Mouse (Mus musculus) urinary bladder, postnatal 10 days (tissue): ENCODE results near the gene Tmem117.

ENCODE experiments used
- DNase-seq: peaks from one replicate; pipeline ENCODE4 v3.0.0; 2022; ENCODE audit warnings: low spot score

Tmem117 gene

DNA sequence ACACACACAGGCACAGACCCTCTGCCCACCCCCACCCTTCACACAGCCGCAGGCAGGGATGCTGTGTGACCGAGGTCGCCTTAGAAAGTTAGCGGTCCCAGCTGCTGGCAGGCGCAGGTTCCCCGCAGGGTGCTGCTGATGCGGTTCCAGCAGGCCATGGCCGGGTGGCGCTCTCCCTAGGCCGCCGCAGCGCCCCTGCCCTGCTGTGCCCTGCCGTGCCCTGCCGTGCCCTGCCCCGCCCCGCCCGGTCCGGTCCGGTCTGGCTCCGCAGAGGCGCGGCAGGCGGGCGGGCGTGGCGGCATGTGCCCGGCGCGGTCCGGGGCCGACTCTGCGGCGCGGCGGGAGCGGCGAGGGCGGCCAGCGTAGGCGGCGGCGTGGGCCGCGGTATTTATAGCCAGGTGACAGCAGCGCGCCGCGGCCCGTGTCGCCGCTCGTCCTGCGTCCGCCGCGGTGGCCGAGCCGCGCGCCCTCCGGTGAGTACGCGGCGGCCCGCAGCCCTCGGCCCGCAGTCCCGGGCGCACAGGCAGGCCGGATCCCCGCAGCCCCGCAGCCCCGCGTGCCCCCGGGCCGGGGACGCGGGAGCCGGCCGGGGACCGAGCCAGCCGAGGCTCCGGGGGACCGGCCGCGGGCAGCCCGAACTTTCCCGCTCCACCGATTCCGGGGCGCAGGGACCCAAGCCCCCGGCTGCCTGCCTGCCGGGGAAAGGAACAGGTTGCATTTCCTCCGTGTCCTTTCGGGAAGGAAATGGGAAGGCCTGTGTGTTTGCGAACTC, at the start of gene Tmem117:
TSS of gene Tmem117 (plus strand) at position 403 of the 772 bp plus-strand sequence.
- no peak for DNase-seq

GRCm38 (mm10) chr15:94582000-94582593, 46.9 kb upstream of the Tmem117 start:
- DNase-seq: no peak

DNA sequence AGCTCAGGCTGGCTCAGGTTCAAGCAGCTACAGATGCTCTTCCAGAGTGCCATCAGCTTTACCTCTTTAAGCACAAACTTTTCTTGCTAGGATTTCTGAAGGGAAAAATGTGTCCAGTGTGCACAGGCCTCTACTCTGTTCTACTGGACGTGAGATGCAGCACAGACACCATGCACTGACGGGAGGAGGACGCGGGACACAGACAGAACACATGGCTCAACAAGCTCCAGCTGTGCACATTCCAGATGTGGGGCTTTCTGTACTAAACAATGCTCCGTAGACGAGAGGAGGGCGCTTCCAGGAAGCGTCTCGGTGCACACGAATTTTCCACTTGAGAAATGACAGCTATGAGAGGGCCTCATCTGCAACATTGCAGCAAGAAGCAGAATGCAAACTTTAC, 45.9 kb upstream of the Tmem117 start:
- DNase-seq: no peak

DNA sequence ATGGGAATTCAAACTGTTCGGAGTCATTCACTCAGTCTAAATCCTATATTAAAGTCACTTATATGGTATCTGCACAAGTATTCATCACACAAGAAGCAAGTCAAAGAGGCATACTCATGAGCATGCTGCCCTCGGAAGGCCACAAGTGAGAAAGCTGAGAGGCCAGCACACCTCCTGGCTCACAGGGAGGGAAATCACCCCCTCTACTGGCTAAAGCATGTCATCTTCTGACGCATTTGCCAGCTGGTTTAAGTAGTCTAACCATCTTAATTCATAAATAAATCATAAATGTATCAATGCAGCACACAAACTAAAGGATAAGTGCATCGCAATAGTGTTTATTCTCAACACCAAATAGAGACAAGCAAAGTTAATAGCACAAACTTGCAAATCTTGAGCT, 44.3 kb upstream of the Tmem117 start:
- DNase-seq: no peak

- no peak for DNase-seq
These were observed 41.0 kb upstream of the Tmem117 start for GRCm38 (mm10) chr15:94587826-94588715.

GRCm38 (mm10) chr15:94589219-94590075, 39.6 kb upstream of the Tmem117 start, which contains the start of gene Twf1:
Gene Twf1, minus strand, starts transcription at chr15:94589889.
- DNase-seq: peak; percentile 95

DNA sequence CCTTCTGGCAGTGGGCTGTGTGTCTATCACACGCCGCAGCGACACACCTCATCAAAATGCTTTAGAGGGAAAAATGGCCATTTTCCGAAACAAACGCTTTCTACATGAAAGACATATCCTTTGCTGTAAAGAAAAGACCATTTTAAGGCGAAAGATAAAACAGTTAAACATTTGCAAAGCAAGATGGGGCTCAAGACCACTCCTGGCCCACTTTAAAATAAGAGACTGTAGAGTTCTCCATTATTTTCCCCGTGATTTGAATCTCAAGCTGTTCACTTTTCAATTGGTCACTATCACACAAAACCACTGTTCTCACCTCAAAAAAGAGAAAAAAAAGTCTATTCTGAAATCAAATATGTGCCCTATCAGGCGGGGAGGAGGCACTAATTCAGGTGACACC, 38.9 kb upstream of the Tmem117 start:
- no peak for DNase-seq

GRCm38 (mm10) chr15:94591356-94591755, 37.7 kb upstream of the Tmem117 start:
- no peak for DNase-seq

- DNase-seq: no peak
These were observed 35.4 kb upstream of the Tmem117 start for GRCm38 (mm10) chr15:94593586-94593985.

- no peak for DNase-seq
These were observed 28.8 kb upstream of the Tmem117 start for GRCm38 (mm10) chr15:94600145-94600707.

- DNase-seq: no peak
These were observed 27.7 kb upstream of the Tmem117 start for GRCm38 (mm10) chr15:94601339-94601738.

DNA sequence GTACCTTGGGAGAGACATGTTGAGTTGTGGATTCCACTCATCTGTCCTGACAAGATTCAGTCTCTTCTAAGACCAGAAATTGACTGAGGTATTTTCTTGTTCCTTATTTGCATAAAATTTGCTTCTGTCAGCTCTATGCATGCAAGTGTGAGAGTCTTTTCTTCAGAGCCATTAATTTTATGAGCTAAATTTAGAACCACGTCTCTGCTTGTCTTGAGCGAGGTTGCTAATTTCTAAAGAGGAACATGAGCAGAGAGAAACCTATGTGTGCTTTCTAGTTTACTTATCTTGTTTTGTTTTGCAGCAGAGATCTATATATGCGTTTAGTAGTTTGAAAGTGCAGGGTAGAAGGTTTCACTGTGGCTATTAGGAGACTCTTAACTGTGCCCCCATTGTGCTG, 26.6 kb upstream of the Tmem117 start:
- no peak for DNase-seq

DNA sequence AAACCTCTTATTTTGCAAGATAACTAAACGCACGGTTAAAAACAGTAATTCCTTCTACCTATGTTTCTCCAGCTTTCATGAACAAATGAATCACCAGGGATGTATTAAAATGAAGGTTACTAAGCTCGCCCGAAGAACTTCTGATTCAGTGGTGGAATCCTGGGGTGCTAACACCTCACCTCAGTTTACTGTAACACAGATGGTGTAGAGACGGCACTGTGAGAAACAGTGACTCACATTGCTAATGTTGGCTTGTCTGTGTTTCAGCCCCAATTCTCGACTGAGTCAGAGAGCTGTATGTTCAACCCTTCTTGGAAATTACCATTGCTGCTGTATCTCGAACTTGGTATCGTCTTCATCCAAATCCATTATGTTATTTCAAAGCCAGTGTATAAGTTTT, 21.3 kb upstream of the Tmem117 start:
- DNase-seq: no peak

GRCm38 (mm10) chr15:94616036-94616435, 13.0 kb upstream of the Tmem117 start:
- DNase-seq: no peak

GRCm38 (mm10) chr15:94620909-94621308, 8.1 kb upstream of the Tmem117 start:
- DNase-seq: no peak

- DNase-seq: no peak
These were observed 586 bp upstream of the Tmem117 start for GRCm38 (mm10) chr15:94628463-94628829.

- no peak for DNase-seq
These were observed 1.5 kb downstream of the Tmem117 start for GRCm38 (mm10) chr15:94630553-94630952.

DNA sequence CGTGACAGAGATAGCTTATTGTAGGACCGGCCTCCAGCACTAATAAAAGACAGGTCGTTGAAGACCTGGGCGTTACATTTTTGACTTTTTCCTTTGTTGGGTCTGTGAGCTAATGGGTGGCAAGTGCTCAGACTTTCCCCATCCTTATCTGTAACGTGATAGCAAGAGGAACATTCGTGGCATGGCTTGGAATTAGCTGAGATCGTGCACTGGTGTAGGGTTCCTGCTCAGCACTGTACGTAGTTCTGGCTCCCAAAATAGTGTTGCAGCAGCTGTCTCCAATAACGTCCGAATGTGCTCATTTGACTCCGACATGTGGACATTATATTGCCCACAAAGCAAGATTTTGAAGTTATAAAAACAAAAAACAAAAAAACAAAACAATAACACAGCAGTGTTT, 5.5 kb downstream of the Tmem117 start:
- DNase-seq: no peak

- no peak for DNase-seq
These were observed 9.2 kb downstream of the Tmem117 start for GRCm38 (mm10) chr15:94638207-94638606.

DNA sequence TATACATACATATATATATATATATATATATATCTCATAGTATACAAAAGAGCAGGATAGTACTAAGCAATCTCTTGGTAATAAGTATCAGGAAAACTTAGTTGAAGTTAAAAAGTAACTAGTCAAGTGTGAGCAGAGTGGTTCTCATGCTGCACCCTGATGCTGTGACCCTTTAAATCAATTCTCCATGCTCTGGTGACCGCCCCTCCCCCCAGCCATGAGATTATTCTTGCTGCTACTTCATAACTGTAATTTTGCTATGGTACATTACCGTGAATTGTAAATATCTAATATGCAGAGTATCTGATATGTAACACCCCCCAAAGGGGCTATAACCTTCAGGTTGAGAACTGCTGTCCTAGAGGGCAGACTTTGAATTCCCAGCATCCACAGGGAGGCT, 10.1 kb downstream of the Tmem117 start:
- DNase-seq: no peak

GRCm38 (mm10) chr15:94646012-94646411, 17.0 kb downstream of the Tmem117 start:
- DNase-seq: no peak
